19 mouse cellular contexts compared by ENCODE assay signal in the genomic region with DNA sequence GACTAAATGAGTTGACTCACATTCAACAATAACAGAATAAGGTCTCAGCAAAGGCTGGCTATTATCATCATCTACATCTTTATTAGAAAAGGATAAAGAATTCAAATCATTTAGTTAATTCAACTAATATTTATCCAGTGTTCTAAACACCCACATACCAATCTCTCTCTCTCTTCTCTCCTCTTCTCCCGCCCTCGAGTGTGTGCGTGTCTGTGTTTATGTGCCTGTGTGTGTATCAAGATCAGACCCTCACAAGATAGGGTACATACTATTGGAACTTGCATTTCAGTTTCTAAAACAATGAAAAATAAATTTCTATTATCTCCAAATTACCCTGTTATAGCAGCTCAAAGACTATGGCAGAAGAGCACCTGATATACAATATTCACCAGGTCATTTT. TPM values are rescaled to one million over a fixed set of nuclear protein-coding genes. Genes with fewer than 3 reads are reported as not detected.
A peak's percentile ranks its signal among the peaks of the same experiment; 100 is the strongest.
DNase-seq lines count a peak whose midpoint lies in the region; ATAC-seq and TF ChIP-seq lines count a peak whose summit lies in the region.
"Had no signal": no experiment of that assay in that cellular context is flagged by ENCODE, and none has a peak within 500 bp of the region (broad histone marks: within the 10 kb centered on the region; RNA-seq: fewer than 3 reads in every experiment).

No protein-coding gene starts in this region.

- H3K4me1 ChIP-seq in liver, embryonic 14.5 days (replicated peaks; ENCODE audit: control insufficient read depth in 2 of 2, insufficient read depth in 2 of 2, low read length in 1 of 2) = peaks cover 26 to 32% of the 10 kb centered on the region in 2 experiments

- WGBS in liver, embryonic 14.5 days (ENCODE audit: insufficient replicate concordance) = 30% methylated on average over 3 of the region's 3 CpGs

- H3K27ac ChIP-seq in liver, embryonic 14.5 days = peak overlapping the region; percentile 40
- H3K27ac ChIP-seq: embryonic facial prominence, embryonic 13.5 days; forebrain, embryonic 10.5 days; gastrocnemius, adult 2 months; heart, embryonic 10.5 days; hindbrain, embryonic 15.5 days had no signal

- DNase-seq in liver = peak; percentile 23
- DNase-seq in liver, embryonic 14.5 days (ENCODE audit: low read depth in 3 of 3, low spot score in 3 of 3) = no peak
- DNase-seq in kidney, adult 9 months = no peak
- DNase-seq in embryo, embryonic 11 days = no peak
- DNase-seq: adrenal gland, adult 2 months; adrenal gland, postnatal 25 days; cerebellum, adult 2 months; cerebellum, postnatal 10 days; gastrocnemius, adult 2 months; gastrocnemius, postnatal 36 days; heart, postnatal 36 days had no signal

- peak overlapping the region; percentile 31 to 43; a peak in 3 of 4 replicates for H3K4me3 ChIP-seq in liver, embryonic 14.5 days (ENCODE audit: insufficient read depth in 1 of 2, low read depth in 2 of 2, low read length in 2 of 2)
- H3K4me3 ChIP-seq: embryonic facial prominence, embryonic 13.5 days; forebrain, embryonic 10.5 days; gastrocnemius, adult 2 months; heart, embryonic 10.5 days; hindbrain, embryonic 15.5 days had no signal

- peak; percentile 22 for ATAC-seq in erythroblast, adult 5-6 weeks (replicated peaks; ENCODE audit: low FRiP score, poor library complexity, severe bottlenecking)
- ATAC-seq in liver, embryonic 14.5 days (ENCODE audit: insufficient read depth) = peak; percentile 61
- ATAC-seq in megakaryocyte-erythroid progenitor cell, adult 5-6 weeks (replicated peaks; ENCODE audit: low FRiP score, low TSS enrichment, poor library complexity, severe bottlenecking) = peak; percentile 4; the same call in 1 of the 2 replicates
- ATAC-seq: forebrain, embryonic 14.5 days had no signal

- no peak for TF ChIP-seq EP300 in liver, embryonic 14.5 days (IDR thresholded peaks at IDR 0.05; ENCODE audit: low read depth)

- H3K4me2 ChIP-seq in liver, embryonic 14.5 days (ENCODE audit: low read depth) = peak overlapping the region; percentile 83
- H3K4me2 ChIP-seq: embryonic facial prominence, embryonic 13.5 days; hindbrain, embryonic 15.5 days had no signal

- no peaks in the 10 kb centered on the region for H3K27me3 ChIP-seq in liver, embryonic 14.5 days (ENCODE audit: control insufficient read depth, insufficient read depth, low read length)
- H3K27me3 ChIP-seq: CH12.LX; embryonic facial prominence, embryonic 13.5 days; hindbrain, embryonic 15.5 days had no signal

- peaks cover 48% of the 10 kb centered on the region for H3K36me3 ChIP-seq in liver, embryonic 14.5 days (replicated peaks; ENCODE audit: control insufficient read depth, insufficient read depth, low read depth)

- peak overlapping the region; percentile 54 for H3K9ac ChIP-seq in liver, embryonic 14.5 days (replicated peaks)
- H3K9ac ChIP-seq: embryonic facial prominence, embryonic 13.5 days; hindbrain, embryonic 15.5 days had no signal

- no peak for TF ChIP-seq CTCF in liver, embryonic 14.5 days (IDR thresholded peaks at IDR 0.05; ENCODE audit: low read depth)

- no peaks in the 10 kb centered on the region for H3K9me3 ChIP-seq in liver, embryonic 14.5 days (ENCODE audit: control insufficient read depth, low read length)
- H3K9me3 ChIP-seq: embryonic facial prominence, embryonic 13.5 days; forebrain, embryonic 10.5 days; heart, embryonic 10.5 days; hindbrain, embryonic 15.5 days had no signal

RNA-seq across cellular contexts. Expression of a gene that starts 5.5 kb away (rescaled TPM):
- 88.2 and 149 TPM in 2 replicates for total RNA-seq in erythroblast, adult 5-6 weeks (2015; ENCODE audit: low replicate concordance)
- 99.8 and 134 TPM in 2 replicates for total RNA-seq in erythroblast, adult 5-6 weeks (2017; ENCODE audit: low replicate concordance)
- polyA plus RNA-seq in liver, embryonic 14.5 days (2012; rRNA removed) = 26.2 and 45.7 TPM in 2 replicates
- polyA plus RNA-seq in liver, embryonic 14.5 days (2014; fragmentation: Nextera tagmentation; extraction: Ambion mirVana) = 33.0 and 33.7 TPM in 2 replicates
- total RNA-seq in megakaryocyte-erythroid progenitor cell, adult 5-6 weeks (2014; fragmentation: Nextera tagmentation) = 23.5 and 41.1 TPM in 2 replicates
- 13.9 and 19.4 TPM in 2 replicates for total RNA-seq in megakaryocyte-erythroid progenitor cell, adult 5-6 weeks (2017)

Comparison
In these comparisons a context has a peak if more than half of its experiments do, and no peak if none do; other contexts are left out.
1. ATAC-seq: peak in every context shown above with its lines; median percentile 61 in liver, embryonic 14.5 days; 22 in erythroblast, adult 5-6 weeks; 4 in megakaryocyte-erythroid progenitor cell, adult 5-6 weeks.